Mouse (Mus musculus): ENCODE results near the gene Nudt11.
"Not testable (repeated sequence)": the region's sequence is repeated elsewhere in the genome, so short reads cannot be mapped to it uniquely, and the experiment has no call there.

The Nudt11 gene

DNA sequence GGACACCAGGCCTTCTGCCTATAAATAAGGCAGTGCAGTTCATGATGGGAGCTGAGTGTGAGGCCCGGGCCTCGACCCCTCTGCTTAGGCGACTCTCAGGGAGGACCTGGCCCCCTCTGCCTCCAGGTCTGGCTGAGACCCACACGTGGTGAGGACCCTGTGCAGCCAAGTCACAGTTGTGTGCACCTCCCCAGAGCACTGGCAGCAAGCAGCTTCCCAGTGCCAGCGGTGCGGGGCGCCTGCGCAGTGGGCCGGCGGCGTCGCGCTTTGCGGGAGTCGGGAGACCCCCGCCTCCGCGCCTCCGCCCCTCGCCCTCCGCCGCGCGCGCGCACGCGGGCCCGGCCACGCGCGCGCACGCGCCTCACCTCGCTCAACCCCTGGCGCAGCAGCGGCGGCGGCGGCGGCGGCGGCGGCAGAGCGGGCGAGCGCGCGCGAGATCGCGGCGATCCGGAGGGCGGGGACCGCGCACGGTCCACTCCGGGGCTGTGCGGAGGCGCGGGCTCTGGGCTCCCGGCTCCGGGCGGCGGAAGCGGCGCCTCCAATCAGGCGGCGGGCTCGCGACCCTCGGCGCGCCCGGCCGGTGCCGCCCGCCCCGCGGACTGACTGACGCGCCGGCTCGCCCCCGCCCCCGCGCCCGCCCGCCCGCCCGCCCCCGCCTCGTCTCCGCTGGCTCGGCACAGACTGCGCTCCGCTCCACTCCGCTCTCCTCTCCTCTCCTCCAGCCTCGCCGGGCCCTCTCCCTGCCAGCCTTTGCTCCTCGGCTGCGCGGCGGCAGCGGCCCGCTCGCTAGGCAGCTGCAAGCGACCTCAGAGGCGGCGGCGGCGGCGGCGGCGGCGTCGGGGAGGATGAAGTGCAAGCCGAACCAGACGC, at the start of gene Nudt11:
TSS of gene Nudt11 (plus strand) at position 388 of the 870 bp plus-strand sequence.
- not testable (repeated sequence) for DNase-seq

GRCm38 (mm10) chrX:6047936-6048614, 822 bp downstream of the Nudt11 start:
- DNase-seq = not testable (repeated sequence)

DNA sequence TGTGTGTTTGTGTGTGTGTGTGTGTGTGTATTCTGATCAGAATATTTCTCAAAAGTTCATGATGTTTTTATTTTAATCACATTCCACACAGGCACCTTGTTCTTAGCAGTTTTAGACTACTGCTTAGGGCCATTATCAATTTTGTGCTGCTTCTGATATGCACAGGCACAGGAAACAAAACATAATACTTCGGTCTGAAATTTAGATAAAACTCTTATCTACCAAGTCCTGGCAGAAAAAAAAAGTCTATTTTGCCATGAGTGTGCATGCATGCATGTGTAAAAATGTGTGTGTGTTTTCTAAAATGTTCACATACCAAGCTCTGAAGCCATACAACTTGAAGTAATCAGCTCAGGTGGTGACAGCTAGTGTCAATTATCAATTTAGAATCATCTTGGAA, 14.3 kb downstream of the Nudt11 start:
- no peak for DNase-seq

DNA sequence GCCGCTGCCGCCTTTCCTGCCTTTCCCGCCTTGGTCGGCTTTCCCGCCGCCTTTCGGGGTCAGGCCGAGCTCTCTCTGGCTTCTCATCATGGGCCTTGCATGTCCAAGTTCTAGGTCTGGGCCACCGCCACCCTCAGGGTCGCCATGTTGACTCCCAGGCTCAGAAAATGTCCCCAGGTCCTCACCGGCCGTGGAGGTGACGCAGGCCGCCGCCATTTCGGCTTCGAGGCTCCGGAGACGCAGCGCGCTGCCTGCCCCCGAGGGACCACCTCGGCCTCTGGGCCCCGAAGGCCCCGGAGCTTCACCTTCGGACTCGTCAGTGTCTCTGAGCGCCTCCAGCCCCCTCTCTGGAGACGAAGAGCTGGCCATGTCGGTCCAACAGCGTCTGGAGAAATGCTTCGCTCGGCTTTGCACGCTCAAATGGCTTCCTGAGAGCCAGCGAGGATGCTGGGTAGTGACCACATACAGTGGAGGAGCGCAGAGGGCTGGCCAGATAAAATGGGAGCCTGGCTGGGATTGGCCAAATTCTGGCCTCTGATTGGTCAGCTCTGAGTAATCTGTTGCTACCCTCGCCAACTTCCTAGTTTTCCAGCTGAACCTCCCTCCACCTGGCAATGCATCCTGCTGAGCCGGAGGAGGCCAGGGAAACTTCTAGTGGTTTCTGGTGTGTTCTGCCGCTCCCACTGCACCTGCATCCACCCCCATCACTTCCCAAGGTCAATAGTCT, 35.9 kb downstream of the Nudt11 start, which contains the start of gene AU022751:
TSS of gene AU022751 (minus strand) at position 466 of the 727 bp plus-strand sequence.
- DNase-seq = no peak

DNA sequence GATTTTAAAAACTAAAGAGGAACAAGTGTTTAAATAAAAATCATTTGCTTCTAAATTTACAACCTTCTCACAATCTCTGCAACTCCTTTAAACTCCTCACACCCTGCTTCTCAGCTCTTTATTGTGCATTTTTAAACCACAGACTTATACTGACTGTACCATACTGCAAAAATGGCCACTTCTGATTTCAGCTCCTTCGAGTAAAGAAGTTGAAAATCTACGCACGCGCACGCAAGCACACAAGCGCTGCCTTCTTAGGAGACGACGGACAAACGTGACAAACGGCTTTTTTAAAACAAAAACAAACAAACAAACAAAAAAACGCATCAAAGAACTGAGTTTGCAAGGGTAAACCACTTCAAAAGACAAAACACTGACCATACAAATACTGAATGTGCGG, 44.3 kb downstream of the Nudt11 start:
- DNase-seq = no peak

- no peak for DNase-seq
These were observed 44.9 kb downstream of the Nudt11 start for GRCm38 (mm10) chrX:6091996-6092757.
